Mouse (Mus musculus) heart, adult 2 months (tissue): ENCODE measurements around the gene Sptb.

Experiments
- CTCF ChIP-seq: fragments of 200-600 bp; IDR thresholded peaks from 2 replicates; pipeline ENCODE4 v1.8.1; 2022; ENCODE audit warnings: antibody characterized with exemption, mild to moderate bottlenecking, moderate library complexity
- EP300 ChIP-seq: fragments of 200-500 bp; IDR thresholded peaks from 2 replicates; pipeline ENCODE4 v1.6.1; 2011; ENCODE audit warnings: low read depth, low read length, control low read depth; ENCODE audit not compliant: insufficient read depth

DNA sequence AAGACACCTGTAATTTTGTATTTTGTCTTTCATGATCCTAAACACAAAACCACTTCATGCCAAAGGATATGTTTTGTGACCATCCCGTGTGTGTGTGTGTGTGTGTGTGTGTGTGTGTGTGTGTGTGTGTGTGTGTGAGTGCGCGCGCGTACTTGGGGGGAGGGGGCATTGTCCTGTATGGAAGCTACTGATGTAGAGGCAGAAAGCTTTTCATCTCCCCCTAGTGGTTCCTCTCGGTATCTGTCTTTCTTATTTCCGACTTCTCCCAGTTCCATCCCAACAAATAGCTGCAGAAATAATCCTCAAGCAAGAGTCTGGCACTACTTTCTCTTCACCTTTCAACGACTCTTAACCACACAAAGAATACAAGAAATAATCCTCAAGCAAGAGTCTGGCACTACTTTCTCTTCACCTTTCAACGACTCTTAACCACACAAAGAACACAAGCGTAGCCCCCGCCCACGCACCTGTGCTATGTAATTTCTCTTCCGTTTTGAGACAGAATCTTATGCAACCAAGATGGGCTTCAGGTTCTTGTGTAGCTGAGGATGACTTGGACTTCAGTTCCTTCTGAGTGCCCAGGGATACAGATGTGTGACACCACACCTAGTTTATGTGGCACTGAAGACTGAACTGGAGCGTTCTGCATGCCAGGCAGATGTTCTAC is 42.4 kb upstream of the Sptb start:
- no peak for TF ChIP-seq EP300
- peak; percentile 70 for TF ChIP-seq CTCF
